Mouse (Mus musculus) myocyte (in vitro differentiated cells): ENCODE measurements around the gene Tssc4.

Experiments
- CEBPB ChIP-seq: IDR thresholded peaks from 2 replicates; pipeline ENCODE4 v1.6.1; 2011; ENCODE audit warnings: mild to moderate bottlenecking, moderate library complexity; ENCODE audit not compliant: poor library complexity, insufficient read depth, severe bottlenecking
- E2F4 ChIP-seq: IDR thresholded peaks from one replicate; pipeline ENCODE4 v1.6.1; 2011; ENCODE audit warnings: mild to moderate bottlenecking, control low read depth, moderate library complexity; ENCODE audit not compliant: insufficient read depth
- MAX ChIP-seq: IDR thresholded peaks from one replicate; pipeline ENCODE4 v1.6.1; 2011; ENCODE audit warnings: low read depth, mild to moderate bottlenecking, control low read depth
- MYOD1 ChIP-seq, 3 experiments: IDR thresholded peaks; one replicate each; pipeline ENCODE4 v1.6.1; 2011; ENCODE audit warnings: control low read depth in 2 of 3, low read depth in 2 of 3, mild to moderate bottlenecking in 2 of 3, moderate library complexity in 1 of 3; ENCODE audit not compliant: insufficient read length in 2 of 3, control insufficient read depth in 1 of 3
- MYOG ChIP-seq, 3 experiments: IDR thresholded peaks; one replicate each; pipeline ENCODE4 v1.6.1; 2011; ENCODE audit warnings: control low read depth in 2 of 3, low read depth in 2 of 3, mild to moderate bottlenecking in 2 of 3; ENCODE audit not compliant: insufficient read length in 2 of 3, control insufficient read depth in 1 of 3, insufficient read depth in 1 of 3
- POLR2A ChIP-seq: IDR thresholded peaks from one replicate; pipeline ENCODE4 v1.6.1; 2011; ENCODE audit warnings: low read depth, mild to moderate bottlenecking, control low read depth, moderate library complexity; ENCODE audit not compliant: insufficient read length
- POLR2AphosphoS2 ChIP-seq: IDR thresholded peaks from one replicate; pipeline ENCODE4 v1.6.1; 2011; ENCODE audit warnings: low read depth, control low read depth; ENCODE audit not compliant: insufficient read length
- REST ChIP-seq: IDR thresholded peaks from one replicate; pipeline ENCODE4 v1.6.1; 2011; ENCODE audit warnings: mild to moderate bottlenecking, control low read depth, moderate library complexity; ENCODE audit not compliant: insufficient read depth, insufficient read length
- SRF ChIP-seq: IDR thresholded peaks from one replicate; pipeline ENCODE4 v1.6.1; 2011; ENCODE audit warnings: low read depth; ENCODE audit not compliant: control insufficient read depth, insufficient read length
- TCF12 ChIP-seq: IDR thresholded peaks from one replicate; pipeline ENCODE4 v1.6.1; 2011; ENCODE audit warnings: mild to moderate bottlenecking, control low read depth; ENCODE audit not compliant: poor library complexity, insufficient read depth, severe bottlenecking
- TCF3 ChIP-seq: IDR thresholded peaks from one replicate; pipeline ENCODE4 v1.6.1; 2011; ENCODE audit warnings: low read depth, control low read depth; ENCODE audit not compliant: insufficient read length
- USF1 ChIP-seq: IDR thresholded peaks from one replicate; pipeline ENCODE4 v1.6.1; 2011; ENCODE audit warnings: low read depth, mild to moderate bottlenecking, control low read depth, moderate library complexity

DNA sequence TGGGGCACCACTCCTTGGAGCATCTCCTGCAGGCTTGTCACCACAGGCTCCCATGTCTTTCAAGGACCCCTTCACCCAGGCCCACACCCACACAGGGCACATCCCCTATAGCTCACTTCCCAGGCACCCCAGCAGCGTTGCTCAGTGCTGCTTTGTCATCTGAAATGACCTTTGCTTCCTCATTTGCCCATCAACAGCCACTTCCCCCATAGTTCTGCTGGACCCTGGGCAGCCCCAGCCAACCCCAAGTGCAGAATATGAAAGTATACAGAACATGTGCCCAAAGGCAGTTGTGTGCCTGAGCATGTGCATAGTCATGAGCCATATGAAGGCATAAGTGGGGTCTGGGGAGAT is 26.5 kb downstream of the Tssc4 start:
- TF ChIP-seq POLR2A (no peak), USF1 (no peak), MAX (no peak), TCF12 (no peak), E2F4 (no peak), MYOD1 (IDR thresholded peaks at IDR 0.05; ENCODE audit: control insufficient read depth in 1 of 3, insufficient read length in 2 of 3, low read depth in 2 of 3) (no peak), SRF (no peak), MYOG (IDR thresholded peaks at IDR 0.05; ENCODE audit: control insufficient read depth in 1 of 3, insufficient read depth in 1 of 3, insufficient read length in 2 of 3, low read depth in 2 of 3) (no peak), TCF3 (no peak), CEBPB (no peak), POLR2AphosphoS2 (no peak), REST (no peak)
